Mouse (Mus musculus) spleen, postnatal 14 days (tissue): Measurements from ENCODE around the gene Mtx1.

Experiments used
- DNase-seq, 2 experiments: peaks; one replicate each; pipeline ENCODE4 v3.0.0; 2021 to 2022; ENCODE audit warnings: low spot score in 2 of 2

Gene Mtx1

GRCm38 (mm10) chr3:89226900-89227299 lies at the start of gene Mtx1:
TSS of gene Mtx1 (minus strand) at chr3:89227088.
- no peak for DNase-seq

GRCm38 (mm10) chr3:89276061-89276460 lies 49.2 kb upstream of the Mtx1 start:
- no peak for DNase-seq

GRCm38 (mm10) chr3:89271760-89272159 lies 44.9 kb upstream of the Mtx1 start:
- no peak for DNase-seq

GRCm38 (mm10) chr3:89270891-89271290 lies 44.0 kb upstream of the Mtx1 start:
- DNase-seq = no peak

- DNase-seq = peak; percentile 65 to 75
Measured at GRCm38 (mm10) chr3:89270051-89270755, 43.3 kb upstream of the Mtx1 start, which contains the start of gene Slc50a1. TSS of gene Slc50a1 (minus strand) at chr3:89270570.

GRCm38 (mm10) chr3:89268916-89269315 lies 42.0 kb upstream of the Mtx1 start:
- no peak for DNase-seq

GRCm38 (mm10) chr3:89266439-89266893 lies 39.6 kb upstream of the Mtx1 start:
- peak; percentile 43 to 59 for DNase-seq

GRCm38 (mm10) chr3:89262417-89262816 lies 35.5 kb upstream of the Mtx1 start:
- no peak for DNase-seq

- DNase-seq = no peak
Measured at GRCm38 (mm10) chr3:89260211-89260610, 33.3 kb upstream of the Mtx1 start.

- DNase-seq = no peak
Measured at GRCm38 (mm10) chr3:89259076-89259475, 32.2 kb upstream of the Mtx1 start, which contains the start of gene Dpm3. TSS of gene Dpm3 (plus strand) at chr3:89259358.

- DNase-seq = no peak
Measured at GRCm38 (mm10) chr3:89256177-89256576, 29.3 kb upstream of the Mtx1 start.

- no peak for DNase-seq
Measured at GRCm38 (mm10) chr3:89254994-89255393, 28.1 kb upstream of the Mtx1 start.

- DNase-seq = peak; percentile 47 to 58
Measured at GRCm38 (mm10) chr3:89251365-89251895, 24.5 kb upstream of the Mtx1 start.

GRCm38 (mm10) chr3:89250435-89251040 lies 23.6 kb upstream of the Mtx1 start:
- DNase-seq = peak; percentile 43 to 65

- no peak for DNase-seq
Measured at GRCm38 (mm10) chr3:89247466-89247865, 20.6 kb upstream of the Mtx1 start.

GRCm38 (mm10) chr3:89246261-89247100 lies 19.6 kb upstream of the Mtx1 start, which contains the start of gene Trim46:
TSS of gene Trim46 (minus strand) at chr3:89246309.
- DNase-seq = peak; percentile 65 to 81

- DNase-seq = no peak
Measured at GRCm38 (mm10) chr3:89245688-89246171, 18.8 kb upstream of the Mtx1 start, which contains the start of gene Krtcap2. TSS of gene Krtcap2 (plus strand) at chr3:89245966.

- no peak for DNase-seq
Measured at GRCm38 (mm10) chr3:89244982-89245687, 18.2 kb upstream of the Mtx1 start.

- DNase-seq = no peak
Measured at GRCm38 (mm10) chr3:89244158-89244981, 17.5 kb upstream of the Mtx1 start.

GRCm38 (mm10) chr3:89243609-89244008 lies 16.7 kb upstream of the Mtx1 start:
- DNase-seq = peak; percentile 34 to 59
